Mouse (Mus musculus): ENCODE measurements around the gene Pkd1l2. TPM values are rescaled to one million over a fixed set of nuclear protein-coding genes. Genes with fewer than 3 reads are reported as not detected.

Gene Pkd1l2
- polyA plus RNA-seq, 1 experiment: not detected

- Histone ChIP-seq H3K36me3 (ENCODE audit: control insufficient read depth, insufficient read depth) (no peaks in the 10 kb centered on the region), H3K4me3 (ENCODE audit: insufficient read depth, poor library complexity, severe bottlenecking) (no peak overlapping the region), H3K79me3 (ENCODE audit: low read depth) (no peaks in the 10 kb centered on the region), H3K79me2 (ENCODE audit: control insufficient read depth, insufficient read depth) (no peaks in the 10 kb centered on the region), H3K27me3 (ENCODE audit: control insufficient read depth, insufficient read depth, insufficient read length) (peaks cover 56% of the 10 kb centered on the region), H3ac (ENCODE audit: control insufficient read depth, insufficient read length, low read depth) (no peak overlapping the region)
- TF ChIP-seq FOSL1 (IDR thresholded peaks at IDR 0.05; ENCODE audit: insufficient read depth, low read length, poor library complexity, severe bottlenecking): no peak
- no peak for TF ChIP-seq USF1 (IDR thresholded peaks at IDR 0.05; ENCODE audit: low read depth)
- TF ChIP-seq MAX (IDR thresholded peaks at IDR 0.05): no peak
- TF ChIP-seq CTCF (IDR thresholded peaks at IDR 0.05; ENCODE audit: control insufficient read depth, insufficient read depth, insufficient read length): no peak
- TF ChIP-seq CEBPB (IDR thresholded peaks at IDR 0.05; ENCODE audit: low read depth): no peak
- TF ChIP-seq MYOG (IDR thresholded peaks at IDR 0.05; ENCODE audit: control insufficient read depth, extremely low read depth, insufficient read length): no peak
- TF ChIP-seq MYOD1 (IDR thresholded peaks at IDR 0.05; ENCODE audit: control insufficient read depth, insufficient read length, low read depth): no peak
Observed at GRCm38 (mm10) chr8:117043584-117043983, 38.7 kb downstream of the Pkd1l2 start.

DNA sequence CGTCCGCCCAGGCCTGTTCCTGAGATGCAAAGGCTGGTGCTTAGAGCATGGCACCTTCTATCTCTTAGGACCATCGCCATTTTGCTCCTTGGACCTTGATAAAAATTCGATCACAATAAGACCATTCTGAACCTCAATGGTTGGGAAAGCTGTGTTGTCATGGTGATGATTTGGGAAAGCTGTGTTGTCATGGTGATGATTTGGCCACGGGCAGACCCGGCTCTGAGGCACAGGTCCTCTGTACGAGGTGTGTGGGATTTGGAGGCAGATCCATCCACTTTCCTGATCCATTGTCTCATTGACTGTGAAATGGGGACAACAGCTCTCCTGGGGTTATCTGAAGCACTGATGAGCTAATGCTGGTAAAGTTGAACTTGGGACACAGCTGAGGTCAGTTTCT, 42.4 kb downstream of the Pkd1l2 start:
- Histone ChIP-seq H3K27me3 (ENCODE audit: control insufficient read depth, insufficient read depth, insufficient read length) (peaks cover 49% of the 10 kb centered on the region), H3K79me2 (ENCODE audit: control insufficient read depth, insufficient read depth) (no peaks in the 10 kb centered on the region), H3K4me3 (ENCODE audit: insufficient read depth, poor library complexity, severe bottlenecking) (no peak overlapping the region), H3ac (ENCODE audit: control insufficient read depth, insufficient read length, low read depth) (no peak overlapping the region), H3K79me3 (ENCODE audit: low read depth) (no peaks in the 10 kb centered on the region), H3K36me3 (ENCODE audit: control insufficient read depth, insufficient read depth) (no peaks in the 10 kb centered on the region)
- no peak for TF ChIP-seq CTCF (IDR thresholded peaks at IDR 0.05; ENCODE audit: control insufficient read depth, insufficient read depth, insufficient read length)

DNA sequence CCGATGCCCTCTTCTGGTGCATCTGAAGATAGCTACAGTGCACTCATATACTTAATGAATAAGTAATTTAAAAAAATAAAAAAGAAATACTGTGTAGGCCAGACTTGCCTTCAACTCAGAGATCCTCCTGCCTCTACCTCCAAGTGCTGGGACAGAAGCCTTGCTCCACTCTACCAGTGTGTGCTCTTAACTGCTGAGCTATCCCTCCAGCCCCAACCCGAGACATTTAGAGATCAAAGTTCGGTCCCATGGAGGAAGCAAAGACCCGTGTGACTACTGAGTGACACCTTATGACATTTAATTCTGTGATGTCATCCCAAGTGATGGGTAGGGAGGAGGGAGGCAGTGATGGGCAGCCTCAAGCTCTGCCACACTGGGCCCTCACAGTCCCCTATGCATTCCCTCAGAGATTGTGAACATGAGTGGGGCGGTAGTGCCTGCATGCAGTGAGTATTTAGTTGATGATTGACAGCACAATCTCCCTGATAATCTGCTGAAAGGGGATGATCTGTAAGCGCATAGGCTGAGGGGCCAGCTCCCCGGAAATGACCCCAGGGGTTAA, 44.8 kb downstream of the Pkd1l2 start:
- no peak for TF ChIP-seq FOSL1 (IDR thresholded peaks at IDR 0.05; ENCODE audit: insufficient read depth, low read length, poor library complexity, severe bottlenecking)
- no peak for TF ChIP-seq CEBPB (IDR thresholded peaks at IDR 0.05; ENCODE audit: low read depth)
- TF ChIP-seq USF1 (IDR thresholded peaks at IDR 0.05; ENCODE audit: low read depth): no peak
- no peak for TF ChIP-seq CTCF (IDR thresholded peaks at IDR 0.05; ENCODE audit: control insufficient read depth, insufficient read depth, insufficient read length)
- no peak for TF ChIP-seq MYOG (IDR thresholded peaks at IDR 0.05; ENCODE audit: control insufficient read depth, extremely low read depth, insufficient read length)
- no peak for TF ChIP-seq MYOD1 (IDR thresholded peaks at IDR 0.05; ENCODE audit: control insufficient read depth, insufficient read length, low read depth)
- no peak for TF ChIP-seq MAX (IDR thresholded peaks at IDR 0.05)
- no peaks in the 10 kb centered on the region for H3K36me3 ChIP-seq (ENCODE audit: control insufficient read depth, insufficient read depth)
- peaks cover 36% of the 10 kb centered on the region for H3K27me3 ChIP-seq (ENCODE audit: control insufficient read depth, insufficient read depth, insufficient read length)
- no peak overlapping the region for H3K4me3 ChIP-seq (ENCODE audit: insufficient read depth, poor library complexity, severe bottlenecking)
- H3K79me2 ChIP-seq (ENCODE audit: control insufficient read depth, insufficient read depth): no peaks in the 10 kb centered on the region
- H3ac ChIP-seq (ENCODE audit: control insufficient read depth, insufficient read length, low read depth): no peak overlapping the region
- H3K79me3 ChIP-seq (ENCODE audit: low read depth): no peaks in the 10 kb centered on the region

GRCm38 (mm10) chr8:117033393-117033792, 48.9 kb downstream of the Pkd1l2 start:
- H3K27me3 ChIP-seq (ENCODE audit: control insufficient read depth, insufficient read depth, insufficient read length): no peaks in the 10 kb centered on the region

GRCm38 (mm10) chr8:117032609-117033008, 49.6 kb downstream of the Pkd1l2 start:
- Histone ChIP-seq H3ac (ENCODE audit: control insufficient read depth, insufficient read length, low read depth) (no peak overlapping the region), H3K79me2 (ENCODE audit: control insufficient read depth, insufficient read depth) (no peaks in the 10 kb centered on the region), H3K4me3 (ENCODE audit: insufficient read depth, poor library complexity, severe bottlenecking) (no peak overlapping the region), H3K36me3 (ENCODE audit: control insufficient read depth, insufficient read depth) (no peaks in the 10 kb centered on the region), H3K79me3 (ENCODE audit: low read depth) (no peaks in the 10 kb centered on the region), H3K27me3 (ENCODE audit: control insufficient read depth, insufficient read depth, insufficient read length) (no peaks in the 10 kb centered on the region)
- no peak for TF ChIP-seq CTCF (IDR thresholded peaks at IDR 0.05; ENCODE audit: control insufficient read depth, insufficient read depth, insufficient read length)
- no peak for TF ChIP-seq USF1 (IDR thresholded peaks at IDR 0.05; ENCODE audit: low read depth)
- TF ChIP-seq MYOD1 (IDR thresholded peaks at IDR 0.05; ENCODE audit: control insufficient read depth, insufficient read length, low read depth): no peak
- TF ChIP-seq CEBPB (IDR thresholded peaks at IDR 0.05; ENCODE audit: low read depth): no peak
- TF ChIP-seq FOSL1 (IDR thresholded peaks at IDR 0.05; ENCODE audit: insufficient read depth, low read length, poor library complexity, severe bottlenecking): no peak
- TF ChIP-seq MYOG (IDR thresholded peaks at IDR 0.05; ENCODE audit: control insufficient read depth, extremely low read depth, insufficient read length): no peak

More at GRCm38 (mm10) chr8:117033393-117033792, 48.9 kb downstream of the Pkd1l2 start:
- no peaks in the 10 kb centered on the region for H3K79me2 ChIP-seq (ENCODE audit: control insufficient read depth, insufficient read depth)
- H3K36me3 ChIP-seq (ENCODE audit: control insufficient read depth, insufficient read depth): no peaks in the 10 kb centered on the region
- no peaks in the 10 kb centered on the region for H3K79me3 ChIP-seq (ENCODE audit: low read depth)
- no peak overlapping the region for H3K4me3 ChIP-seq (ENCODE audit: insufficient read depth, poor library complexity, severe bottlenecking)
- H3ac ChIP-seq (ENCODE audit: control insufficient read depth, insufficient read length, low read depth): no peak overlapping the region
- TF ChIP-seq FOSL1 (IDR thresholded peaks at IDR 0.05; ENCODE audit: insufficient read depth, low read length, poor library complexity, severe bottlenecking): no peak
- no peak for TF ChIP-seq MAX (IDR thresholded peaks at IDR 0.05)
- TF ChIP-seq USF1 (IDR thresholded peaks at IDR 0.05; ENCODE audit: low read depth): no peak
- TF ChIP-seq MYOG (IDR thresholded peaks at IDR 0.05; ENCODE audit: control insufficient read depth, extremely low read depth, insufficient read length): no peak
- no peak for TF ChIP-seq CTCF (IDR thresholded peaks at IDR 0.05; ENCODE audit: control insufficient read depth, insufficient read depth, insufficient read length)
- TF ChIP-seq CEBPB (IDR thresholded peaks at IDR 0.05; ENCODE audit: low read depth): no peak
- no peak for TF ChIP-seq MYOD1 (IDR thresholded peaks at IDR 0.05; ENCODE audit: control insufficient read depth, insufficient read length, low read depth)

GRCm38 (mm10) chr8:117031476-117031875, 50.8 kb downstream of the Pkd1l2 start:
- no peak overlapping the region for H3K4me3 ChIP-seq (ENCODE audit: insufficient read depth, poor library complexity, severe bottlenecking)
- H3K27me3 ChIP-seq (ENCODE audit: control insufficient read depth, insufficient read depth, insufficient read length): no peaks in the 10 kb centered on the region
- no peaks in the 10 kb centered on the region for H3K36me3 ChIP-seq (ENCODE audit: control insufficient read depth, insufficient read depth)
- no peaks in the 10 kb centered on the region for H3K79me3 ChIP-seq (ENCODE audit: low read depth)
- H3ac ChIP-seq (ENCODE audit: control insufficient read depth, insufficient read length, low read depth): no peak overlapping the region
- no peak for TF ChIP-seq CEBPB (IDR thresholded peaks at IDR 0.05; ENCODE audit: low read depth)
- TF ChIP-seq FOSL1 (IDR thresholded peaks at IDR 0.05; ENCODE audit: insufficient read depth, low read length, poor library complexity, severe bottlenecking): no peak
- TF ChIP-seq MYOD1 (IDR thresholded peaks at IDR 0.05; ENCODE audit: control insufficient read depth, insufficient read length, low read depth): no peak
- TF ChIP-seq CTCF (IDR thresholded peaks at IDR 0.05; ENCODE audit: control insufficient read depth, insufficient read depth, insufficient read length): no peak
- TF ChIP-seq MYOG (IDR thresholded peaks at IDR 0.05; ENCODE audit: control insufficient read depth, extremely low read depth, insufficient read length): no peak
- TF ChIP-seq USF1 (IDR thresholded peaks at IDR 0.05; ENCODE audit: low read depth): no peak
- no peak for TF ChIP-seq MAX (IDR thresholded peaks at IDR 0.05)
- H3K79me2 ChIP-seq (ENCODE audit: control insufficient read depth, insufficient read depth): no peaks in the 10 kb centered on the region
